Mouse (Mus musculus): ENCODE results near the gene Wscd2.
A peak's percentile ranks its signal among the peaks of the same experiment; 100 is the strongest.

Gene Wscd2

GRCm38 (mm10) chr5:113485584-113486162 is 4.5 kb upstream of the Wscd2 start:
- DNase-seq (ENCODE audit: low spot score) = no peak

GRCm38 (mm10) chr5:113487879-113488278 is 2.3 kb upstream of the Wscd2 start:
- no peak for DNase-seq (ENCODE audit: low spot score)

- no peak for DNase-seq (ENCODE audit: low spot score)
Measured at GRCm38 (mm10) chr5:113489617-113490016, 516 bp upstream of the Wscd2 start.

- DNase-seq (ENCODE audit: low spot score) = peak; percentile 63
Measured at GRCm38 (mm10) chr5:113490467-113491260, 531 bp downstream of the Wscd2 start.

GRCm38 (mm10) chr5:113491552-113491951 is 1.4 kb downstream of the Wscd2 start:
- no peak for DNase-seq (ENCODE audit: low spot score)

- DNase-seq (ENCODE audit: low spot score) = no peak
Measured at GRCm38 (mm10) chr5:113491988-113492387, 1.9 kb downstream of the Wscd2 start.

- DNase-seq (ENCODE audit: low spot score) = peak; percentile 72
Measured at GRCm38 (mm10) chr5:113492417-113493035, 2.4 kb downstream of the Wscd2 start.

- no peak for DNase-seq (ENCODE audit: low spot score)
Measured at GRCm38 (mm10) chr5:113493997-113494396, 3.9 kb downstream of the Wscd2 start.

GRCm38 (mm10) chr5:113496926-113497325 is 6.8 kb downstream of the Wscd2 start:
- DNase-seq (ENCODE audit: low spot score) = peak; percentile 80

GRCm38 (mm10) chr5:113499421-113499820 is 9.3 kb downstream of the Wscd2 start:
- no peak for DNase-seq (ENCODE audit: low spot score)

GRCm38 (mm10) chr5:113503276-113503675 is 13.1 kb downstream of the Wscd2 start:
- no peak for DNase-seq (ENCODE audit: low spot score)

GRCm38 (mm10) chr5:113504654-113505053 is 14.5 kb downstream of the Wscd2 start:
- no peak for DNase-seq (ENCODE audit: low spot score)

GRCm38 (mm10) chr5:113506065-113506464 is 15.9 kb downstream of the Wscd2 start:
- no peak for DNase-seq (ENCODE audit: low spot score)

GRCm38 (mm10) chr5:113506779-113507178 is 16.6 kb downstream of the Wscd2 start:
- DNase-seq (ENCODE audit: low spot score) = no peak

GRCm38 (mm10) chr5:113509167-113509566 is 19.0 kb downstream of the Wscd2 start:
- DNase-seq (ENCODE audit: low spot score) = no peak

GRCm38 (mm10) chr5:113513640-113514039 is 23.5 kb downstream of the Wscd2 start:
- DNase-seq (ENCODE audit: low spot score) = no peak

GRCm38 (mm10) chr5:113514062-113514461 is 23.9 kb downstream of the Wscd2 start:
- no peak for DNase-seq (ENCODE audit: low spot score)

- no peak for DNase-seq (ENCODE audit: low spot score)
Measured at GRCm38 (mm10) chr5:113516119-113516872, 26.2 kb downstream of the Wscd2 start.

- peak; percentile 77 for DNase-seq (ENCODE audit: low spot score)
Measured at GRCm38 (mm10) chr5:113516873-113517336, 26.8 kb downstream of the Wscd2 start.

GRCm38 (mm10) chr5:113517387-113517786 is 27.3 kb downstream of the Wscd2 start:
- no peak for DNase-seq (ENCODE audit: low spot score)

GRCm38 (mm10) chr5:113521037-113521436 is 30.9 kb downstream of the Wscd2 start:
- DNase-seq (ENCODE audit: low spot score) = peak; percentile 53

GRCm38 (mm10) chr5:113538826-113539225 is 48.7 kb downstream of the Wscd2 start:
- no peak for DNase-seq (ENCODE audit: low spot score)

Measured in MN1 (cell line).